Mouse (Mus musculus): ENCODE results near the gene U2af2. TPM values are rescaled to one million over a fixed set of nuclear protein-coding genes. Genes with fewer than 3 reads are reported as not detected.

U2af2 gene
- polyA plus RNA-seq, 1 experiment, result 333 TPM

DNA sequence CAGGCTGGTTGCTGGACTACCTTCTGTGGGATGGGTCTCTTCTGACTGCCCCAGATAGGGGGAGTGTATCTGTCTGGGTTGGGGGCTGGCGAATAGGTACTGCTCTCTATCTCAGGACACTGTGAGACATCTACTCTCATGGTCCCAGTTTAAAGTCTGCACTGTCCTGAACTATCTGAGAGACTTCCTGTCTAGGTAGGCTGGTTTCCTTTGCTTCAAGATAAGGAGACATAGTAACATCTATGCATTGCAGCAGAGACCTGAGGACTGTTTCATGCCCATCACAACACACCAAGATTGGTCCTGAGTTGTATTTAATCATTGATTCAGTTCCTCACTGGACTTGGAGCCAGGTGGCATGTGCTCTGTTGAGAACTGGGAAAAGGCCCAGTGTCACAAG, 23.6 kb downstream of the U2af2 start:
- peaks cover 76% of the 10 kb centered on the region for H3K79me3 ChIP-seq (ENCODE audit: low read depth)
- peaks cover 48% of the 10 kb centered on the region for H3K36me3 ChIP-seq (ENCODE audit: control insufficient read depth, insufficient read depth)
- no peak overlapping the region for H3K4me3 ChIP-seq (ENCODE audit: insufficient read depth, poor library complexity, severe bottlenecking)
- H3K79me2 ChIP-seq (ENCODE audit: control insufficient read depth, insufficient read depth), result peaks cover 100% of the 10 kb centered on the region
- no peaks in the 10 kb centered on the region for H3K27me3 ChIP-seq (ENCODE audit: control insufficient read depth, insufficient read depth, insufficient read length)
- TF ChIP-seq CTCF (IDR thresholded peaks at IDR 0.05; ENCODE audit: control insufficient read depth, insufficient read depth, insufficient read length) (no peak), MAX (IDR thresholded peaks at IDR 0.05) (no peak), CEBPB (IDR thresholded peaks at IDR 0.05; ENCODE audit: low read depth) (no peak), USF1 (IDR thresholded peaks at IDR 0.05; ENCODE audit: low read depth) (no peak), MYOG (IDR thresholded peaks at IDR 0.05; ENCODE audit: control insufficient read depth, extremely low read depth, insufficient read length) (no peak), MYOD1 (IDR thresholded peaks at IDR 0.05; ENCODE audit: control insufficient read depth, insufficient read length, low read depth) (no peak), FOSL1 (IDR thresholded peaks at IDR 0.05; ENCODE audit: insufficient read depth, low read length, poor library complexity, severe bottlenecking) (no peak)
- H3ac ChIP-seq (ENCODE audit: control insufficient read depth, insufficient read length, low read depth), result no peak overlapping the region

DNA sequence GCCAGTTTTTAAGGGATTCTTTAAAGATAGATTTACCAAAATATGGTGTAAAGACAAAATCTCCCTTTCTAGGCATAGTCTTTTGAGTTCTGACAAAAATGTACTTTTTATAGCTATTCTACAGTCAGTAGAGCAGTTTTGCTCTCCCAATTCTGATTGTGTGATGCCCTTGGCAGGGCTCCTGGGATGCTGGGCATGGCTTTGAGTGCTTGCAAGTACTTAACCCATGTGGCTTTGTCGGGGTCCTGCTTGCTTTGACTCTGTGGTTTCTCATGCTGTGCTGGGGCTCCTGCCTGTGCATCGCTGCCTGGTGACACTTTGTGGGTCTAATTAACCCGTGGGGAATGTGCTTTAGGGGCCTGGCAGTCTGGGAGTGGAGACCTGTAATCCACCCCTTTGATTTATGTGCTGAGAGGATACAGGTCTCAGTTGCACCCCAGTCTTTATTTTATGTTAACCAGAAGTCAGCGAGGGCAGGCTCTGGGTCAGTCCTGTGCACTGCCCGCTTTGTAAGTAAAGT, 25.0 kb downstream of the U2af2 start:
- TF ChIP-seq CTCF (IDR thresholded peaks at IDR 0.05; ENCODE audit: control insufficient read depth, insufficient read depth, insufficient read length) (no peak), CEBPB (IDR thresholded peaks at IDR 0.05; ENCODE audit: low read depth) (no peak), USF1 (IDR thresholded peaks at IDR 0.05; ENCODE audit: low read depth) (no peak), MYOG (IDR thresholded peaks at IDR 0.05; ENCODE audit: control insufficient read depth, extremely low read depth, insufficient read length) (no peak), MYOD1 (IDR thresholded peaks at IDR 0.05; ENCODE audit: control insufficient read depth, insufficient read length, low read depth) (no peak), FOSL1 (IDR thresholded peaks at IDR 0.05; ENCODE audit: insufficient read depth, low read length, poor library complexity, severe bottlenecking) (no peak), MAX (IDR thresholded peaks at IDR 0.05) (no peak)
- Histone ChIP-seq H3K79me3 (ENCODE audit: low read depth) (peaks cover 70% of the 10 kb centered on the region), H3K27me3 (ENCODE audit: control insufficient read depth, insufficient read depth, insufficient read length) (no peaks in the 10 kb centered on the region), H3ac (ENCODE audit: control insufficient read depth, insufficient read length, low read depth) (no peak overlapping the region), H3K4me3 (ENCODE audit: insufficient read depth, poor library complexity, severe bottlenecking) (no peak overlapping the region), H3K36me3 (ENCODE audit: control insufficient read depth, insufficient read depth) (peaks cover 56% of the 10 kb centered on the region), H3K79me2 (ENCODE audit: control insufficient read depth, insufficient read depth) (peaks cover 100% of the 10 kb centered on the region)

DNA sequence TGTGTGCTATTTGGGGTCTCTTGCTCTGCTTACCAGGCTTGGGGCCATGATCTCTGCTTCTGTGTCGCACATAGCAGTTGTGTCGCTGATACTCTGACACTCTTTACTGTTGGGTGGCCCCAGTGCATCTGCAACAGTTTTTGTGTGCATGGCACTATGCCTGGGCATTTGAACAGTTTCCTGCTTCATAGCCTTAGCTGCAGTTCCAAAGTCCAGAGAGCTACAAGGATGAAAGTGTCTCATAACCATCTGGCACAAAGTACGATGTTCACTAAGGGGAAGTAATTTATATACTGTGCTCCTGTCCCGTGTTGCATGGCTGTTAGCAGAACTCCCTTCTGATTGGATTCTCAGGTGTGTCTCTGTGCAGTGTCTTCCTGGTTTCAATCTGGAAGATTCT, 25.9 kb downstream of the U2af2 start:
- Histone ChIP-seq H3K36me3 (ENCODE audit: control insufficient read depth, insufficient read depth) (peaks cover 52% of the 10 kb centered on the region), H3K79me2 (ENCODE audit: control insufficient read depth, insufficient read depth) (peaks cover 95% of the 10 kb centered on the region)
- TF ChIP-seq FOSL1 (IDR thresholded peaks at IDR 0.05; ENCODE audit: insufficient read depth, low read length, poor library complexity, severe bottlenecking) (no peak), MAX (IDR thresholded peaks at IDR 0.05) (no peak), CEBPB (IDR thresholded peaks at IDR 0.05; ENCODE audit: low read depth) (no peak), USF1 (IDR thresholded peaks at IDR 0.05; ENCODE audit: low read depth) (no peak), MYOD1 (IDR thresholded peaks at IDR 0.05; ENCODE audit: control insufficient read depth, insufficient read length, low read depth) (no peak)

DNA sequence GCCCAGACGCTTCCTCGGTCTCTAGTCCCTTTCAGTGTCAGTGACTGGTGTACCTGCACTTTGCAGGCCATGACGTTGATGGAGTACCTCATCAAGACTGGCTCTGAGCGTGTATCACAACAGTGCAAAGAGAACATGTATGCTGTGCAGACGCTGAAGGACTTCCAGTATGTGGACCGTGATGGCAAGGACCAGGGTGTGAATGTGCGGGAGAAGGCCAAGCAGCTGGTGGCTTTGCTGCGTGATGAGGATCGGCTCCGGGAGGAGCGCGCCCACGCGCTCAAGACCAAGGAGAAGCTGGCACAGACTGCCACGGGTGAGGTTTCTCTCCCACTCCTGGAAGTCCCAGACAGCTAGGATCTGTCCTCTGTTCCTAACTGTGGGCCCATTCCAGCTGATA, 27.9 kb downstream of the U2af2 start:
- Histone ChIP-seq H3K27me3 (ENCODE audit: control insufficient read depth, insufficient read depth, insufficient read length) (no peaks in the 10 kb centered on the region), H3K79me2 (ENCODE audit: control insufficient read depth, insufficient read depth) (peaks cover 76% of the 10 kb centered on the region), H3ac (ENCODE audit: control insufficient read depth, insufficient read length, low read depth) (no peak overlapping the region), H3K79me3 (ENCODE audit: low read depth) (peaks cover 44% of the 10 kb centered on the region), H3K36me3 (ENCODE audit: control insufficient read depth, insufficient read depth) (peaks cover 41% of the 10 kb centered on the region), H3K4me3 (ENCODE audit: insufficient read depth, poor library complexity, severe bottlenecking) (no peak overlapping the region)
- no peak for TF ChIP-seq CTCF (IDR thresholded peaks at IDR 0.05; ENCODE audit: control insufficient read depth, insufficient read depth, insufficient read length)
- TF ChIP-seq USF1 (IDR thresholded peaks at IDR 0.05; ENCODE audit: low read depth), result no peak
- no peak for TF ChIP-seq FOSL1 (IDR thresholded peaks at IDR 0.05; ENCODE audit: insufficient read depth, low read length, poor library complexity, severe bottlenecking)
- TF ChIP-seq MYOG (IDR thresholded peaks at IDR 0.05; ENCODE audit: control insufficient read depth, extremely low read depth, insufficient read length), result no peak
- no peak for TF ChIP-seq MYOD1 (IDR thresholded peaks at IDR 0.05; ENCODE audit: control insufficient read depth, insufficient read length, low read depth)
- no peak for TF ChIP-seq MAX (IDR thresholded peaks at IDR 0.05)
- no peak for TF ChIP-seq CEBPB (IDR thresholded peaks at IDR 0.05; ENCODE audit: low read depth)

More for the DNA sequence above, 25.9 kb downstream of the U2af2 start:
- Histone ChIP-seq H3ac (ENCODE audit: control insufficient read depth, insufficient read length, low read depth) (no peak overlapping the region), H3K79me3 (ENCODE audit: low read depth) (peaks cover 63% of the 10 kb centered on the region), H3K27me3 (ENCODE audit: control insufficient read depth, insufficient read depth, insufficient read length) (no peaks in the 10 kb centered on the region), H3K4me3 (ENCODE audit: insufficient read depth, poor library complexity, severe bottlenecking) (no peak overlapping the region)

DNA sequence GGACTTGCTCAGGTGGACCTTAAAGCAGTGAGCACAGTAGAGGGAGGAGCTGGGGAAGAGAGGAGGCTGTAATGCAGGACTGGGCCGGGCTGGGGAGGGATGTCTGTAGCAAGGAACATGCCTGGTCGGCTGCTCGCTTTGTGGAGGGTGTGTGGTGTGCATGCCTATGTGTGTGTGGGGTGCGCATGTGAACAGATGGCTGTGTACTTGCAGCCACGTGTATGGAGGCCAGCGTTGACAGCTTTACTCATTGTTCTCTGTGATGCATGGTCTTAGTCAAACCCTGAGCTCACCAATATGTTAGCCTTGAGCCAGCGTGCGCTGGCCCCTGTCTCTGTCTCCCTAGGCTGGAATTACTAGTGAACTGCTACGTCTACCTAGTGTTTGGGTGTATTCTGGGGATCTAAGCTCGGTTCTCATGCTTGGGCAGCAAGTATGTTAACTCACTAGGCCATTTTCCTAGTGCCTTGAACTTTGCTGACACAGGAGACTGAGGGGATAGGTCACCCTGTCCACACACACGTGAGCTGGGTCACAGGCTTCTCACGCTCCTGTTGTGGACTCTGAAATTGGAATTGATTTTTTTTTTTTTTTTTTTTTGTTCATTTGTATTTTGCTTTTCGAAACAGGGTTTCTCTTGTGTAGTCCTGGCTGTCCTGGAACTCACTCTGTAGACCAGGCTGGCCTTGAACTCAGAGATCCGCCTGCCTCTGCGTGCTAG, 29.2 kb downstream of the U2af2 start:
- H3K79me3 ChIP-seq (ENCODE audit: low read depth), result peaks cover 34% of the 10 kb centered on the region
- H3ac ChIP-seq (ENCODE audit: control insufficient read depth, insufficient read length, low read depth), result no peak overlapping the region
- peaks cover 35% of the 10 kb centered on the region for H3K36me3 ChIP-seq (ENCODE audit: control insufficient read depth, insufficient read depth)
- no peaks in the 10 kb centered on the region for H3K27me3 ChIP-seq (ENCODE audit: control insufficient read depth, insufficient read depth, insufficient read length)
- TF ChIP-seq FOSL1 (IDR thresholded peaks at IDR 0.05; ENCODE audit: insufficient read depth, low read length, poor library complexity, severe bottlenecking), result no peak
- no peak for TF ChIP-seq CEBPB (IDR thresholded peaks at IDR 0.05; ENCODE audit: low read depth)
- no peak for TF ChIP-seq MAX (IDR thresholded peaks at IDR 0.05)
- no peak for TF ChIP-seq MYOD1 (IDR thresholded peaks at IDR 0.05; ENCODE audit: control insufficient read depth, insufficient read length, low read depth)
- TF ChIP-seq CTCF (IDR thresholded peaks at IDR 0.05; ENCODE audit: control insufficient read depth, insufficient read depth, insufficient read length), result no peak
- no peak for TF ChIP-seq MYOG (IDR thresholded peaks at IDR 0.05; ENCODE audit: control insufficient read depth, extremely low read depth, insufficient read length)
- no peak for TF ChIP-seq USF1 (IDR thresholded peaks at IDR 0.05; ENCODE audit: low read depth)
- no peak overlapping the region for H3K4me3 ChIP-seq (ENCODE audit: insufficient read depth, poor library complexity, severe bottlenecking)
- H3K79me2 ChIP-seq (ENCODE audit: control insufficient read depth, insufficient read depth), result peaks cover 63% of the 10 kb centered on the region
